Mouse (Mus musculus) megakaryocyte, embryonic 14.5 days (primary cell): ENCODE data around the gene Ampd2.

Source experiments
- FLI1 ChIP-seq: IDR thresholded peaks from 2 replicates; pipeline ENCODE4 v1.6.1; 2012; ENCODE audit warnings: low read length, inconsistent platforms, mixed read lengths
- GATA1 ChIP-seq: IDR thresholded peaks from 3 replicates; pipeline ENCODE4 v1.6.1; 2012; ENCODE audit warnings: mixed read lengths, low read length, inconsistent platforms, borderline replicate concordance

GRCm38 (mm10) chr3:108033156-108033555 is 53.3 kb downstream of the Ampd2 start:
- TF ChIP-seq GATA1 (no peak), FLI1 (no peak)
